Mouse (Mus musculus) kidney, embryonic 14.5 days (tissue): ENCODE data around the gene Kdelr2. TPM values are rescaled to one million over a fixed set of nuclear protein-coding genes. Genes with fewer than 3 reads are reported as not detected.

ENCODE experiments used
- polyA plus RNA-seq: library from polyadenylated mRNA; unstranded; fragments of >200 nt; fragmentation: Nextera tagmentation; extraction: Ambion mirVana; gene quantifications from 2 replicates; pipeline ENCODE4 v1.2.1, GENCODE M21; 2014

The Kdelr2 gene
- polyA plus RNA-seq, 1 experiment from 2014 or later: 351 TPM

Other genes with a start within 250 kb of the Kdelr2 start
- gene Rbak, start 223.1 kb upstream of the Kdelr2 start, polyA plus RNA-seq: 11.3 and 16.1 TPM in 2 replicates
- not detected in 2 replicates for gene Spdye4b, start 222.8 kb upstream of the Kdelr2 start, polyA plus RNA-seq
- not detected in 2 replicates for gene Spdye4a, start 176.9 kb upstream of the Kdelr2 start, polyA plus RNA-seq
- gene Zfp12, start 168.7 kb upstream of the Kdelr2 start, polyA plus RNA-seq: 11.4 and 19.6 TPM in 2 replicates
- 2.2 and 2.5 TPM in 2 replicates for gene Zfp316, start 133.8 kb upstream of the Kdelr2 start, polyA plus RNA-seq
- gene Zfp853, start 110.2 kb upstream of the Kdelr2 start, polyA plus RNA-seq: 0.06 and 0.08 TPM in 2 replicates
- gene E130309D02Rik, start 88.5 kb upstream of the Kdelr2 start, polyA plus RNA-seq: 34.5 and 39.9 TPM in 2 replicates
- gene Zdhhc4, start 74.6 kb upstream of the Kdelr2 start, polyA plus RNA-seq: 63.4 and 86.2 TPM in 2 replicates
- gene Grid2ip, start 46.5 kb upstream of the Kdelr2 start, polyA plus RNA-seq: 0.06 and 0.20 TPM in 2 replicates
- 5.4 and 7.2 TPM in 2 replicates for gene Daglb, start 60.7 kb downstream of the Kdelr2 start, polyA plus RNA-seq
- 439 and 578 TPM in 2 replicates for gene Rac1, start 124.2 kb downstream of the Kdelr2 start, polyA plus RNA-seq
- 35.7 and 64.9 TPM in 2 replicates for gene Cyth3, start 218.6 kb downstream of the Kdelr2 start, polyA plus RNA-seq